Mouse (Mus musculus): ENCODE measurements at regions not wholly inside any gene's neighbourhood (a gene's known extent, or its start where the extent isn't known, plus 50 kb on each side); places are given as distances from the start of the nearest gene placed in this dataset.
A peak's percentile ranks its signal among the peaks of the same experiment; 100 is the strongest.

DNA sequence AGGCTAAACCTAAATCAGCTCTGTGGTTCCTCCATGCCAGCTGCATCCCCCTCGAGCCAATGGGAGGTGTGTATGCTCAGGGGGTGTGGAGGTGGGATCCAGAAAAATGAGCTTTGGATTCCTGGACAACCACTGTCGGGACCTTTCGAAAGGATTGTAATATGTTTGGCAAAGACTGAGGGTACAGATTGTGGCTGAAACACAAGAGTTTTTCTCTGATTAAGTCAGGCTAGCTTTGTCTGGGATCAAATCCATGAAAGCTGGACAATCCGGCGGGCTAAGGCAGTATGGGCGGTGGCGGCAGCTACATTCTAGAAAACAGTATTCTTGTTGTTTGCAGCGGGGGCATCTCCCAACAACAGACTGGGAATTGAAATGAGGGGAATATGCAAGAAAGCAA, 93.2 kb downstream of the 2410131K14Rik start:
- Histone ChIP-seq H3K4me2 (replicated peaks) (no peak overlapping the region), H3K9ac (replicated peaks) (no peak overlapping the region), H3K27ac (replicated peaks) (no peak overlapping the region), H3K27me3 (no peaks in the 10 kb centered on the region), H3K4me3 (no peak overlapping the region), H3K9me3 (no peaks in the 10 kb centered on the region), H3K36me3 (no peaks in the 10 kb centered on the region), H3K4me1 (peaks cover 2% of the 10 kb centered on the region; the same call in 1 of the 2 replicates)
- 90% methylated on average over 8 of the region's 8 CpGs for WGBS
- no peak for ATAC-seq (replicated peaks)

DNA sequence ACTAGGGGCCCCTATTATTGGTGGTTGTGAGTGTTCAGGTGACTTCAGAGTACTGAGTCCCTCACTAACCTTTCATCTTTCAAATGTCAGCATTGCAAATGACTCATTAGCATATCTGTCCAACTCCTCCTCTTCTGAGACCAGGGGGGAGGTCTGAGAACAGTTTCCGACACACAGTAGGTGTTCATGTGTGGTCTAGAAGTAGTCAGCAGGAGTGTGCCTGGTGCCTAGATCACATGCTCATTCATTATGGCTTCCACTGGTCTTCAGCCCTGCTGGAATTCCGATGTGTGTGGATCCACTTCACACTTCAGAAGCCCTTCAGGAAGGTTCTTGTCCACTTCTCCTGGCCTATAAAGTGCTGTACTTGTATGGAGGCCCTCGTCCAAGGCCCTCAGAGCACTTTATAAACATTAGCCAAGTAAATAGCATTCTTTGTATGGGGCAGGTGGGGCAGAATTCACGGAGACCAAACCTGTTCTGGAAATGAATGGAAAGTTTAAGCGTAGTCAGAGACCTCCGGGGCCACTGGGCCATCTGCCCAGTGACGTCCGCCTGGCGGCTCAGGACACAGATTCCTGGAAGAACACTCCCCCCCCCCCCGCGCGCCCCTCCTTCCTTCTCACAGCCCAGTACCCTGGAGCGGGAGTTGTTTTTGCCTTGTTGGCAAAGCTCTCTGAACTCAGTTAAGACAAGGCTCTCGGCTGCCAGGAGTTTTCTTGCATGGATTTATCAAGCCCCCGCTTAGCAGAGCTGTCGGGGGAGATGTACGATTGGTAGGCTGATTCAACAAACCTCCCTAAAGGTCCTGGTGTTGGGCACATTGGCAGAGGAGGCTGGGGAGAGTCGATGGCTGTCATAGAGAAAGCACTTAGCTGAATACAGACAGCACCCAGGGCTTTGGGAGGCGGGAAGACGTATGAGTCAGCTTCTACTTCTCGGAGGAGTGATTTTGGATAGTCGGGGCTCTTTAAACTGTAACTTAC, 94.9 kb downstream of the 2410131K14Rik start:
- Histone ChIP-seq H3K4me1 (peaks cover 19% of the 10 kb centered on the region), H3K27ac (replicated peaks) (0 out of 2 replicates have a peak overlapping the region, but pooled peaks have one; percentile 31), H3K4me3 (no peak overlapping the region), H3K36me3 (no peaks in the 10 kb centered on the region), H3K27me3 (no peaks in the 10 kb centered on the region), H3K9ac (replicated peaks) (no peak overlapping the region), H3K9me3 (no peaks in the 10 kb centered on the region), H3K4me2 (replicated peaks) (no peak overlapping the region)
- ATAC-seq (replicated peaks) = peak; percentile 53; the same call in 1 of the 2 replicates
- WGBS = 47% methylated on average over 22 of the region's 22 CpGs

GRCm38 (mm10) chr5:118343444-118344320, 98.7 kb downstream of the 2410131K14Rik start:
- Histone ChIP-seq H3K27ac (replicated peaks) (no peak overlapping the region), H3K9me3 (no peaks in the 10 kb centered on the region), H3K4me1 (peaks cover 22% of the 10 kb centered on the region), H3K9ac (replicated peaks) (no peak overlapping the region), H3K4me2 (replicated peaks) (no peak overlapping the region; the same call in 1 of the 2 replicates), H3K36me3 (no peaks in the 10 kb centered on the region), H3K27me3 (no peaks in the 10 kb centered on the region), H3K4me3 (no peak overlapping the region)
- WGBS = 14% methylated on average over 19 of the region's 19 CpGs
- 0 out of 2 replicates have a peak, but pooled peaks have one; percentile 19 for ATAC-seq (replicated peaks)

DNA sequence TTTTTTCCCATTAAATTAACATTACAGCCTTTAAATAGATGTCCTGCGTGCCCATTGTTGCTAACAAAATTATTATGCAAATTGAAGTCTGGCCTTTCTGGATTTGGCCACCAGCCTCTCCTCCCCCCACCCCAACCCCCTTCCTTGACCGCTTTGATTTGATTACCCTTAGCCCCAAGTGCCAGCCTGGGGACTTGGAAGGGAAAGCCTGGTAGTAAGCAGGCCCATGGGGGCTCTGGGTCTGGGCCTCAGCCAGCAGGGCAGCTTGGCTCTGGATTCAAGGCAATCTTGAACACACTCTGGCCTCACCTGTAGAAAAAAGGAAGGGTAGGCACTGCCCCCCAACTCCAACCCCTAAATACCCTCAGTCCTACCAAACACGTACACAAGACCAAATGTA, 100.2 kb downstream of the 2410131K14Rik start:
- Histone ChIP-seq H3K9ac (replicated peaks) (no peak overlapping the region), H3K27me3 (no peaks in the 10 kb centered on the region), H3K4me2 (replicated peaks) (no peak overlapping the region), H3K4me3 (no peak overlapping the region), H3K27ac (replicated peaks) (no peak overlapping the region), H3K4me1 (peaks cover 22% of the 10 kb centered on the region), H3K36me3 (no peaks in the 10 kb centered on the region), H3K9me3 (no peaks in the 10 kb centered on the region)
- 41% methylated on average over 3 of the region's 3 CpGs for WGBS
- no peak for ATAC-seq (replicated peaks)

GRCm38 (mm10) chr5:118349057-118349456, 104.0 kb downstream of the 2410131K14Rik start:
- no peaks in the 10 kb centered on the region for H3K27me3 ChIP-seq
- no peak overlapping the region for H3K4me2 ChIP-seq (replicated peaks)
- H3K4me3 ChIP-seq = no peak overlapping the region
- 94% methylated on average over 3 of the region's 3 CpGs for WGBS
- H3K27ac ChIP-seq (replicated peaks) = no peak overlapping the region
- H3K36me3 ChIP-seq = no peaks in the 10 kb centered on the region
- no peak overlapping the region for H3K9ac ChIP-seq (replicated peaks)
- peaks cover 15% of the 10 kb centered on the region for H3K4me1 ChIP-seq
- H3K9me3 ChIP-seq = no peaks in the 10 kb centered on the region
- no peak for ATAC-seq (replicated peaks)

- no peak for ATAC-seq (replicated peaks)
- WGBS = 25% methylated on average over 1 of the region's 1 CpGs
- Histone ChIP-seq H3K4me3 (no peak overlapping the region), H3K9ac (replicated peaks) (no peak overlapping the region), H3K4me1 (peaks cover 18% of the 10 kb centered on the region), H3K4me2 (replicated peaks) (no peak overlapping the region), H3K27ac (replicated peaks) (no peak overlapping the region), H3K9me3 (no peaks in the 10 kb centered on the region), H3K27me3 (no peaks in the 10 kb centered on the region), H3K36me3 (no peaks in the 10 kb centered on the region)
Observed at GRCm38 (mm10) chr5:118351301-118351700, 106.3 kb downstream of the 2410131K14Rik start.

GRCm38 (mm10) chr5:118352142-118352541, 107.1 kb downstream of the 2410131K14Rik start:
- ATAC-seq (replicated peaks) = no peak
- Histone ChIP-seq H3K4me2 (replicated peaks) (no peak overlapping the region), H3K36me3 (no peaks in the 10 kb centered on the region), H3K27me3 (no peaks in the 10 kb centered on the region), H3K27ac (replicated peaks) (no peak overlapping the region), H3K4me1 (peaks cover 22% of the 10 kb centered on the region), H3K4me3 (no peak overlapping the region), H3K9ac (replicated peaks) (no peak overlapping the region), H3K9me3 (no peaks in the 10 kb centered on the region)
- WGBS = 95% methylated on average over 4 of the region's 4 CpGs

DNA sequence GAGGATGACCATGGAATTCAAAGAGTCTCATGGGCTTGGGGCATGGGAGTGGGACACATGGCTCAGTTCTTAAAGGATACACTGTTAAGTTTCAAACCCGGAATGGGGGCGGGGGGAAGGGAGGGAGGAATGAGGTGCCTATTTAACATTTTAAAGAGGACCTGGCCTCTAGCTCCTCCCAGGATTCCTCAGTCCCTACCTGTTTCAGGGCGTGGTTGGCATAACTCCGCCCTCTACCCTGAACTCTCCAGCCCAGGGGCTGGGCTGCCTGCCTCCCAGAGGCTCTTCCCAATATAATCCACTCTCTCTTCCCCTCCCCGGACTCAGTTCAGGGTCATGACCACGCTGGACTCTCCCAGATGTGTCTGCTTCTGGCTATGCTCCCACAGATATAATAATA, 108.0 kb downstream of the 2410131K14Rik start:
- 63% methylated on average over 6 of the region's 6 CpGs for WGBS
- peaks cover 22% of the 10 kb centered on the region for H3K4me1 ChIP-seq
- H3K27ac ChIP-seq (replicated peaks) = no peak overlapping the region
- ATAC-seq (replicated peaks) = no peak
- no peaks in the 10 kb centered on the region for H3K9me3 ChIP-seq
- H3K4me3 ChIP-seq = no peak overlapping the region
- no peak overlapping the region for H3K4me2 ChIP-seq (replicated peaks)
- no peak overlapping the region for H3K9ac ChIP-seq (replicated peaks)
- no peaks in the 10 kb centered on the region for H3K27me3 ChIP-seq
- no peaks in the 10 kb centered on the region for H3K36me3 ChIP-seq

- H3K9ac ChIP-seq (replicated peaks) = no peak overlapping the region
- 10% methylated on average over 9 of the region's 9 CpGs for WGBS
- no peaks in the 10 kb centered on the region for H3K9me3 ChIP-seq
- H3K4me1 ChIP-seq = peaks cover 22% of the 10 kb centered on the region
- H3K4me3 ChIP-seq = no peak overlapping the region
- no peaks in the 10 kb centered on the region for H3K36me3 ChIP-seq
- ATAC-seq (replicated peaks) = no peak
- no peak overlapping the region for H3K4me2 ChIP-seq (replicated peaks)
- H3K27me3 ChIP-seq = no peaks in the 10 kb centered on the region
- H3K27ac ChIP-seq (replicated peaks) = no peak overlapping the region
Observed at GRCm38 (mm10) chr5:118353689-118354088, 108.7 kb downstream of the 2410131K14Rik start.

DNA sequence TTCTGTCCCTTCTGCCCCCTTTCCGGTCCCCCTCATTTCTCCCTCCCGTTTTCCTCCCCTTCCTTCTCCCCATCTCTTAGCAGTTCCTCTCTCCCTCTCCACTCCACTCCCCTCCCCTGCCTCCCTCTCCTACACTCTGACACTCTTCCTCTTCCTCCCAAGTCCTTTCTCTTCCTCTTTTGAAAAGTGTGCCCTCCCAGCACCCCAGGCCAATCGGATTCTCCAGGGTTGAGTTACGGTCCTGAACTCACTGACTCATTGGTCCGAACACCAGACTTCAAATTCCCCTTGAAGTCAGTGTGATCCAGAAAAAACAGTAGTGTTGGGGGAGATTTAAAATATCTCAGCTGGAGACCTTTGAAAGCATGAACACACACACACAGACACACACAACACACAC, 109.1 kb downstream of the 2410131K14Rik start:
- no peaks in the 10 kb centered on the region for H3K27me3 ChIP-seq
- no peak for ATAC-seq (replicated peaks)
- no peak overlapping the region for H3K4me3 ChIP-seq
- 25% methylated on average over 5 of the region's 5 CpGs for WGBS
- H3K36me3 ChIP-seq = no peaks in the 10 kb centered on the region
- H3K4me1 ChIP-seq = peaks cover 22% of the 10 kb centered on the region
- no peak overlapping the region for H3K9ac ChIP-seq (replicated peaks)
- H3K9me3 ChIP-seq = no peaks in the 10 kb centered on the region
- H3K27ac ChIP-seq (replicated peaks) = no peak overlapping the region
- no peak overlapping the region for H3K4me2 ChIP-seq (replicated peaks)

DNA sequence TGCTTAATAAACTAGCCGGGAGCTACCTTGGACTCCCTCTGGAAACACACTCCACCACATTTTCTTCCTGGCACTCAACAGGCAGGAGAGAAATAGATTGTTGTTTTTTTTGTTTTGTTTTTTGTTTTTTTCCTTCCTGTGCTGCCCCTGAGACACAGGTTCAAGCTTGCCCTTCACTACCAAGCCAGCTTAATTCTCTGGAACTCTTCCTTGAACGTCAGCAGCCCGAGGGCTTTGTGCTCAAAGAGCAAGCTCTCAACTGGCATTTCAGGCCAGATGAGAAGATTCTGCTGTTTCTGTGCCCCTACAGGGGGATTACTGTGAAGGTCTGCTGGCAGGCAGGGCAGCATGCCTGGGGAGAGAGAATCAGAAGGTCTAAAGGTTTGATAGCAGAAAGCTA, 109.8 kb downstream of the 2410131K14Rik start:
- ATAC-seq (replicated peaks) = no peak
- Histone ChIP-seq H3K9me3 (no peaks in the 10 kb centered on the region), H3K4me2 (replicated peaks) (no peak overlapping the region), H3K27ac (replicated peaks) (0 out of 2 replicates have a peak overlapping the region, but pooled peaks have one; percentile 69), H3K9ac (replicated peaks) (no peak overlapping the region), H3K4me3 (no peak overlapping the region), H3K27me3 (no peaks in the 10 kb centered on the region), H3K36me3 (no peaks in the 10 kb centered on the region), H3K4me1 (peaks cover 22% of the 10 kb centered on the region)
- 12% methylated on average over 3 of the region's 3 CpGs for WGBS

DNA sequence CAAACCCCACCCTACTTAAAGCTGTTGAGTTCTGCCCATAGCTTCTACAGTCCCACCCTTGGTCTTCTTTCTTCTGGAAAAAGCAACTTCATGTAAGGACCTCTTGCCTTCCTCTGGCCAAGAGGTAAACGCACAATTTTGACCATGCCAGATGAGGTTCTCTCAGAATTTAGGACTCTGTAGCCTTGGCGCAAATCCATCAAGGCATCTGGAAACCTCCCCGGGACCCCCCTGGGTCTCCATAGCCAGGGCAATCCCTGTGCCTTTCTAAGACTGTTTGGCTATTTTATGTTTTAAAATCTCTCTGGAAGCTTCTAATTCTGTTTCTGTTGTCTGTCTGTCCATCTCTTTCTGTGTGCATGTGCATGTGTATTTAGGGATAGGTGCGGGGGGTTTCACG, 110.3 kb downstream of the 2410131K14Rik start:
- Histone ChIP-seq H3K9ac (replicated peaks) (no peak overlapping the region), H3K27ac (replicated peaks) (peak overlapping the region; percentile 69), H3K36me3 (no peaks in the 10 kb centered on the region), H3K4me1 (peaks cover 22% of the 10 kb centered on the region), H3K27me3 (no peaks in the 10 kb centered on the region), H3K4me2 (replicated peaks) (no peak overlapping the region), H3K4me3 (no peak overlapping the region), H3K9me3 (no peaks in the 10 kb centered on the region)
- 54% methylated on average over 5 of the region's 5 CpGs for WGBS
- no peak for ATAC-seq (replicated peaks)

All from forebrain, embryonic 15.5 days (tissue).